Mouse (Mus musculus) stomach, embryonic 16.5 days (tissue): Measurements from ENCODE around the gene 2310050C09Rik. TPM values are rescaled to one million over a fixed set of nuclear protein-coding genes. Genes with fewer than 3 reads are reported as not detected.
A peak's percentile ranks its signal among the peaks of the same experiment; 100 is the strongest.

ENCODE experiments used
- ATAC-seq: fragments of 200-750 bp; cut with Nextera tagmentation; 2 replicates; pipeline ENCODE4 v1.8.0; 2017; ENCODE audit warnings: moderate number of reproducible peaks, moderate TSS enrichment; ENCODE audit not compliant: insufficient read depth, low FRiP score
- H3K27ac ChIP-seq: fragments of 300-500 bp; sonication (generic); 2 replicates; pipeline ENCODE4 v1.5.1; 2014; ENCODE audit warnings: low read length
- H3K27me3 ChIP-seq: fragments of 300-500 bp; sonication (generic); 2 replicates; pipeline ENCODE4 v1.6.1; 2014; ENCODE audit warnings: low read length, control low read depth, mixed read lengths; ENCODE audit not compliant: control insufficient read depth, insufficient read depth
- H3K36me3 ChIP-seq: fragments of 300-500 bp; sonication (generic); 2 replicates; pipeline ENCODE4 v1.6.1; 2014; ENCODE audit warnings: low read length; ENCODE audit not compliant: control insufficient read depth, insufficient read depth
- H3K4me1 ChIP-seq: fragments of 300-500 bp; sonication (generic); 2 replicates; pipeline ENCODE4 v1.6.1; 2014; ENCODE audit warnings: low read length, control low read depth, mixed read lengths; ENCODE audit not compliant: control insufficient read depth, insufficient read depth
- H3K4me2 ChIP-seq: fragments of 300-500 bp; sonication (generic); 2 replicates; pipeline ENCODE4 v1.6.1; 2014; ENCODE audit warnings: low read depth, low read length, mixed read lengths
- H3K4me3 ChIP-seq: fragments of 300-500 bp; sonication (generic); replicated peaks from 2 replicates; pipeline ENCODE4 v1.5.1; 2014; ENCODE audit warnings: mild to moderate bottlenecking, low read length
- H3K9ac ChIP-seq: fragments of 300-500 bp; sonication (generic); 2 replicates; pipeline ENCODE4 v1.6.1; 2014; ENCODE audit warnings: low read length
- H3K9me3 ChIP-seq: fragments of 300-500 bp; sonication (generic); replicated peaks from 2 replicates; pipeline ENCODE4 v1.6.1; 2016; ENCODE audit warnings: low read length, control low read depth; ENCODE audit not compliant: control insufficient read depth
- WGBS: fragments of 180-500 bp; shearing (Covaris S2); extraction: QIAGEN DNeasy Blood & Tissue Kit; methylation state at CpG from one replicate; pipeline ENCODE4 v1.1.7; 2014; 5-methylcytosine and 5-hydroxymethylcytosine counted together
- polyA plus RNA-seq: library from polyadenylated mRNA; unstranded; fragments of >200 nt; fragmentation: Nextera tagmentation; extraction: Ambion mirVana; gene quantifications from 2 replicates; pipeline ENCODE4 v1.2.1, GENCODE M21; 2015

Gene 2310050C09Rik
- not detected in 2 replicates for polyA plus RNA-seq

- WGBS, result 79% methylated on average over 4 of the region's 4 CpGs
- no peaks in the 10 kb centered on the region for H3K27me3 ChIP-seq
- no peaks in the 10 kb centered on the region for H3K36me3 ChIP-seq
- H3K9ac ChIP-seq, result no peak within 1 kb of the TSS
- H3K9me3 ChIP-seq, result no peaks in the 10 kb centered on the region
- no peak within 1 kb of the TSS for H3K27ac ChIP-seq
- no peak within 1 kb of the TSS for H3K4me3 ChIP-seq
- H3K4me1 ChIP-seq, result no peaks in the 10 kb centered on the region
- ATAC-seq, result no peak
- H3K4me2 ChIP-seq, result no peak within 1 kb of the TSS
Observed at GRCm38 (mm10) chr3:92870116-92870515, at the start of gene 2310050C09Rik. TSS of gene 2310050C09Rik (minus strand) at chr3:92870216.

GRCm38 (mm10) chr3:92907571-92907970, 37.6 kb upstream of the 2310050C09Rik start:
- H3K4me2 ChIP-seq, result no peak overlapping the region
- H3K36me3 ChIP-seq, result no peaks in the 10 kb centered on the region
- no peak overlapping the region for H3K9ac ChIP-seq
- H3K9me3 ChIP-seq, result no peaks in the 10 kb centered on the region
- ATAC-seq, result no peak
- no peaks in the 10 kb centered on the region for H3K4me1 ChIP-seq
- 26% methylated on average over 4 of the region's 4 CpGs for WGBS
- no peaks in the 10 kb centered on the region for H3K27me3 ChIP-seq
- no peak overlapping the region for H3K4me3 ChIP-seq
- H3K27ac ChIP-seq, result no peak overlapping the region

GRCm38 (mm10) chr3:92905182-92905581, 35.2 kb upstream of the 2310050C09Rik start:
- H3K4me3 ChIP-seq, result no peak overlapping the region
- no peak for ATAC-seq
- 37% methylated on average over 3 of the region's 3 CpGs for WGBS

GRCm38 (mm10) chr3:92903640-92904039, 33.6 kb upstream of the 2310050C09Rik start:
- 29% methylated on average over 4 of the region's 4 CpGs for WGBS
- no peak overlapping the region for H3K27ac ChIP-seq
- no peaks in the 10 kb centered on the region for H3K27me3 ChIP-seq
- H3K4me2 ChIP-seq, result no peak overlapping the region
- H3K9ac ChIP-seq, result no peak overlapping the region
- no peaks in the 10 kb centered on the region for H3K36me3 ChIP-seq
- no peaks in the 10 kb centered on the region for H3K9me3 ChIP-seq
- no peaks in the 10 kb centered on the region for H3K4me1 ChIP-seq
- no peak overlapping the region for H3K4me3 ChIP-seq
- ATAC-seq, result no peak

More at GRCm38 (mm10) chr3:92905182-92905581, 35.2 kb upstream of the 2310050C09Rik start:
- no peaks in the 10 kb centered on the region for H3K27me3 ChIP-seq
- no peaks in the 10 kb centered on the region for H3K4me1 ChIP-seq
- H3K9me3 ChIP-seq, result no peaks in the 10 kb centered on the region
- no peak overlapping the region for H3K9ac ChIP-seq
- H3K36me3 ChIP-seq, result no peaks in the 10 kb centered on the region
- H3K4me2 ChIP-seq, result no peak overlapping the region
- H3K27ac ChIP-seq, result no peak overlapping the region

GRCm38 (mm10) chr3:92902992-92903391, 33.0 kb upstream of the 2310050C09Rik start:
- no peak for ATAC-seq
- Histone ChIP-seq H3K27me3 (no peaks in the 10 kb centered on the region), H3K4me1 (no peaks in the 10 kb centered on the region), H3K4me3 (no peak overlapping the region), H3K9me3 (no peaks in the 10 kb centered on the region), H3K27ac (no peak overlapping the region), H3K36me3 (no peaks in the 10 kb centered on the region), H3K9ac (no peak overlapping the region), H3K4me2 (no peak overlapping the region)
- 25% methylated on average over 3 of the region's 3 CpGs for WGBS

GRCm38 (mm10) chr3:92894489-92894888, 24.5 kb upstream of the 2310050C09Rik start:
- ATAC-seq, result 0 out of 2 replicates have a peak, but pooled peaks have one; percentile 25
- Histone ChIP-seq H3K9me3 (no peaks in the 10 kb centered on the region), H3K4me3 (no peak overlapping the region), H3K27ac (no peak overlapping the region), H3K27me3 (no peaks in the 10 kb centered on the region), H3K36me3 (no peaks in the 10 kb centered on the region), H3K4me2 (no peak overlapping the region), H3K4me1 (no peaks in the 10 kb centered on the region), H3K9ac (no peak overlapping the region)
- 61% methylated on average over 1 of the region's 1 CpGs for WGBS

- no peak overlapping the region for H3K4me2 ChIP-seq
- ATAC-seq, result no peak; the same call in 1 of the 2 replicates
- H3K9me3 ChIP-seq, result no peaks in the 10 kb centered on the region
- H3K27ac ChIP-seq, result no peak overlapping the region
- no peaks in the 10 kb centered on the region for H3K27me3 ChIP-seq
- no peaks in the 10 kb centered on the region for H3K4me1 ChIP-seq
- H3K9ac ChIP-seq, result no peak overlapping the region
- H3K36me3 ChIP-seq, result no peaks in the 10 kb centered on the region
- WGBS, result 59% methylated on average over 3 of the region's 3 CpGs
- no peak overlapping the region for H3K4me3 ChIP-seq
Observed at GRCm38 (mm10) chr3:92894063-92894462, 24.0 kb upstream of the 2310050C09Rik start.

GRCm38 (mm10) chr3:92874180-92874579, 4.2 kb upstream of the 2310050C09Rik start:
- H3K9me3 ChIP-seq, result no peaks in the 10 kb centered on the region
- no peaks in the 10 kb centered on the region for H3K4me1 ChIP-seq
- H3K4me3 ChIP-seq, result no peak overlapping the region
- no peak overlapping the region for H3K27ac ChIP-seq
- H3K27me3 ChIP-seq, result no peaks in the 10 kb centered on the region
- no peak overlapping the region for H3K9ac ChIP-seq
- WGBS, result 84% methylated on average over 3 of the region's 3 CpGs
- H3K4me2 ChIP-seq, result no peak overlapping the region
- no peaks in the 10 kb centered on the region for H3K36me3 ChIP-seq
- no peak for ATAC-seq

- H3K9me3 ChIP-seq, result no peaks in the 10 kb centered on the region
- 84% methylated on average over 3 of the region's 3 CpGs for WGBS
Observed at GRCm38 (mm10) chr3:92851186-92851585, 18.8 kb downstream of the 2310050C09Rik start, which contains the start of gene Lce1l. TSS of gene Lce1l (minus strand) at chr3:92851286.

More at GRCm38 (mm10) chr3:92851186-92851585, 18.8 kb downstream of the 2310050C09Rik start, which contains the start of gene Lce1l:
- no peak within 1 kb of the TSS for H3K27ac ChIP-seq
- H3K9ac ChIP-seq, result no peak within 1 kb of the TSS
- H3K36me3 ChIP-seq, result no peaks in the 10 kb centered on the region
- no peaks in the 10 kb centered on the region for H3K4me1 ChIP-seq
- ATAC-seq, result no peak
- no peak within 1 kb of the TSS for H3K4me3 ChIP-seq
- H3K4me2 ChIP-seq, result no peak within 1 kb of the TSS
- H3K27me3 ChIP-seq, result no peaks in the 10 kb centered on the region
